Mouse (Mus musculus) stomach, postnatal 0 days (tissue): ENCODE measurements around the gene Mrgpra2b. TPM values are rescaled to one million over a fixed set of nuclear protein-coding genes. Genes with fewer than 3 reads are reported as not detected.
"Not testable (repeated sequence)": the region's sequence is repeated elsewhere in the genome, so short reads cannot be mapped to it uniquely, and the experiment has no call there.

Source experiments
- ATAC-seq: fragments of 200-750 bp; cut with Nextera tagmentation; 2 replicates; pipeline ENCODE4 v1.8.0; 2017; ENCODE audit not compliant: low FRiP score, low TSS enrichment
- DNase-seq: peaks from one replicate; pipeline ENCODE4 v3.0.0-alpha.2; 2016; ENCODE audit warnings: low spot score
- H3K27ac ChIP-seq: fragments of 300-500 bp; sonication (generic); replicated peaks from 2 replicates; pipeline ENCODE4 v1.5.1; 2014; ENCODE audit warnings: mild to moderate bottlenecking, control low read depth
- H3K27me3 ChIP-seq: fragments of 300-500 bp; sonication (generic); 2 replicates; pipeline ENCODE4 v1.6.1; 2014; ENCODE audit warnings: low read length; ENCODE audit not compliant: control insufficient read depth, insufficient read depth
- H3K36me3 ChIP-seq: fragments of 300-500 bp; sonication (generic); 2 replicates; pipeline ENCODE4 v1.6.1; 2014; ENCODE audit warnings: low read length, mixed read lengths; ENCODE audit not compliant: control insufficient read depth, insufficient read depth
- H3K4me1 ChIP-seq: fragments of 300-500 bp; sonication (generic); replicated peaks from 2 replicates; pipeline ENCODE4 v1.6.1; 2014; ENCODE audit warnings: antibody characterized with exemption; ENCODE audit not compliant: control insufficient read depth, insufficient read depth
- H3K4me2 ChIP-seq: fragments of 300-500 bp; sonication (generic); replicated peaks from 2 replicates; pipeline ENCODE4 v1.6.1; 2014; ENCODE audit warnings: low read depth, mild to moderate bottlenecking, control low read depth, moderate library complexity
- H3K4me3 ChIP-seq: fragments of 300-500 bp; sonication (generic); 2 replicates; pipeline ENCODE4 v1.5.1; 2014; ENCODE audit warnings: low read depth, low read length, control low read depth
- H3K9ac ChIP-seq: fragments of 300-500 bp; sonication (generic); 2 replicates; pipeline ENCODE4 v1.6.1; 2014; ENCODE audit warnings: mild to moderate bottlenecking, low read length, control low read depth, mixed read lengths
- H3K9me3 ChIP-seq: fragments of 300-500 bp; sonication (generic); 2 replicates; pipeline ENCODE4 v1.6.1; 2016; ENCODE audit warnings: low read length; ENCODE audit not compliant: control insufficient read depth
- CTCF ChIP-seq: IDR thresholded peaks from 2 replicates; pipeline ENCODE4 v1.5.1; 2016; ENCODE audit warnings: antibody characterized with exemption, low read depth, mild to moderate bottlenecking, moderate library complexity
- EP300 ChIP-seq: optimal IDR thresholded peaks from 2 replicates; pipeline ENCODE3; 2016; ENCODE audit warnings: antibody characterized with exemption
- WGBS: fragments of 180-500 bp; shearing (Covaris S2); extraction: QIAGEN DNeasy Blood & Tissue Kit; methylation state at CpG from one replicate; pipeline ENCODE4 v1.1.7; 2014; 5-methylcytosine and 5-hydroxymethylcytosine counted together
- polyA plus RNA-seq: library from polyadenylated mRNA; unstranded; fragments of >200 nt; fragmentation: Nextera tagmentation; extraction: Ambion mirVana; gene quantifications from 2 replicates; pipeline ENCODE4 v1.2.1, GENCODE M21; 2015

The Mrgpra2b gene
- not detected in 2 replicates for polyA plus RNA-seq

DNA sequence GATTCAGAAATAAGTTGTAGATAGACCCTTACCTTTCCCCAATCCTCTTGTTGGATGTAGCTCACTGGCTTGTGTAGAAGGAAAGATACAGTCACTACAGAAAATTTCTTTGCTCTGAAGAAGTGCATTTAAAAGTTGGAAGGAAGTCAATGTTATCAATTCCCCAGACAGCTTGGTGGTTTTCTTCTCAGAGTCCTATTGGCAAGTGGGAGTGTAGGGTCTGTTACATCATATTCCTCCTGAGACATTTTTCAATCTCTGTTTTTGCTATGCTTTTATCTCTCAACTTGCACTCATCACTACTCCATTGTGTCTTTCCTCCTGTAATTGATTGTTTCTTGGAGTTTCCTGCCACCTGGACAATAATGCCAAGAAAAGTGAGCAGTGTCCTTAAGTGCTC is at the start of gene Mrgpra2b:
Gene Mrgpra2b, minus strand, starts transcription at position 101 of the 400 bp plus-strand sequence.
- H3K9ac ChIP-seq, result no peak within 1 kb of the TSS
- no peak within 1 kb of the TSS for H3K4me3 ChIP-seq
- no peak within 1 kb of the TSS for H3K4me2 ChIP-seq
- no peak for DNase-seq
- no peaks in the 10 kb centered on the region for H3K27me3 ChIP-seq
- no peak for TF ChIP-seq CTCF
- no peak for TF ChIP-seq EP300
- ATAC-seq, result no peak
- no peak within 1 kb of the TSS for H3K27ac ChIP-seq
- no peaks in the 10 kb centered on the region for H3K9me3 ChIP-seq
- no peaks in the 10 kb centered on the region for H3K36me3 ChIP-seq
- H3K4me1 ChIP-seq, result no peaks in the 10 kb centered on the region

DNA sequence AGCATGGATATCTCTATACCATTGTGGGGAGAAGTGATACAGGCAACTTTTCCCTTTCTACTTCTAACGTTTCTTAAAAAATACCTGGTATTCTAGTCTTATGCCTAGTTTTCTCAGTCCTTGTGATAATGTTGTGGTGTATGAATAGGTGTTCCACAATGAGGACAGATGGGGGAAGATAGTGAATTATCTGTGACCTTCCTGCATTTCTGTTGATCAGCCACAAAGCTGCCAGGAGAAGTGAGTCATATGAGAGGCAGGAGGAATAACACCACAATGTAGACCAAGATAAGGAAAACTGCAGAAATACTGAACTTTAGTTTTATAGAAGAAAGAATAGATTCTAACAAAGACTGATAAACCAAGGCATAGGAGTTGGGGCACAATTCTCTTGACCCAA is 12.3 kb downstream of the Mrgpra2b start:
- Histone ChIP-seq H3K9ac (no peak overlapping the region), H3K27me3 (no peaks in the 10 kb centered on the region), H3K4me1 (no peaks in the 10 kb centered on the region), H3K36me3 (no peaks in the 10 kb centered on the region), H3K4me3 (no peak overlapping the region), H3K27ac (no peak overlapping the region), H3K9me3 (no peaks in the 10 kb centered on the region), H3K4me2 (no peak overlapping the region)
- DNase-seq (no peak), ATAC-seq (no peak)
- WGBS, result 55% methylated on average over 1 of the region's 1 CpGs
- no peak for TF ChIP-seq EP300
- no peak for TF ChIP-seq CTCF

DNA sequence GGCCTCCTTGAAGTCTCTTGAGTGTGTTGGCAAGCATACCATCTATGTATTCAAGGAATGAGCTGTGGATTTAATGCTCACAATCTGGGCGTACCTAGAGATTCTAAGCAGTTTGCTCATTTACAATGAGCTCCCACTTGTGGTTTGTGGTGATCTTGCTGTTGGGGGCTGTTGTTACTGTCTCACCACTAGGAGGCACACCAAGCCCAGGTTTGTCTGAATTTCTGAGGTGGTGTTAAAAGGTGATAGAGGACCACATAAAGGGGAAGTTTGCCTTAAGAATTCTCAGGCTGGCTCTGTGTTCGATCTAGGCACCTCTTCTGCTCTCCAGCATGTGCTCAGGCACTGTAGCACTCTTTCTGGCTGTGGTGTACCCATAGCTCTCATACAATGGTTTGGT is 13.6 kb downstream of the Mrgpra2b start:
- Histone ChIP-seq H3K9me3 (no peaks in the 10 kb centered on the region), H3K9ac (no peak overlapping the region), H3K27ac (no peak overlapping the region), H3K27me3 (no peaks in the 10 kb centered on the region), H3K36me3 (no peaks in the 10 kb centered on the region), H3K4me2 (no peak overlapping the region), H3K4me1 (no peaks in the 10 kb centered on the region), H3K4me3 (no peak overlapping the region)
- 74% methylated on average over 2 of the region's 2 CpGs for WGBS
- TF ChIP-seq EP300, result no peak
- TF ChIP-seq CTCF, result peak; percentile 34
- DNase-seq, result peak; percentile 13
- ATAC-seq, result no peak

DNA sequence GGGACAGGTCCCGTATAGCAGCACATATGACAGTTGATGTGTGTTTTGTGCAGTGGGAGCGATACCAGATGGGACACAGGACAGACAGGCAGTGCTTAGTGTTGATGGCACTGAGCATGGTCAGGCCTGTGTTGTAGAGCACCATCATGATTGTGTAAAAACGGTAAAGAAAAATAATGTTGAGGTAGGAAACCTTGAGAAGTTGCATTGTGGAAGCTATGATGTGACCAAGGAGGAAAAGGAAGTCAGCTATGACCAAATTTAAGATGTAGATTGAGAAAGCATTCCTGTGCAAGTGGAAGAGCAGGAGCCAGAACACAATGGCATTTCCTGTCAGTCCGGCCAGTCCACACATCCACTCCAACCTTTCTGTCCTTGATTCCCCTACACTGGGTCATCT is 25.7 kb downstream of the Mrgpra2b start:
- ATAC-seq (no peak), DNase-seq (no peak)
- Histone ChIP-seq H3K4me2 (no peak overlapping the region), H3K27me3 (no peaks in the 10 kb centered on the region), H3K9ac (no peak overlapping the region), H3K36me3 (no peaks in the 10 kb centered on the region), H3K4me3 (no peak overlapping the region), H3K9me3 (no peaks in the 10 kb centered on the region), H3K27ac (no peak overlapping the region), H3K4me1 (no peaks in the 10 kb centered on the region)
- WGBS, result 86% methylated on average over 4 of the region's 4 CpGs
- TF ChIP-seq CTCF, result no peak
- TF ChIP-seq EP300, result no peak

DNA sequence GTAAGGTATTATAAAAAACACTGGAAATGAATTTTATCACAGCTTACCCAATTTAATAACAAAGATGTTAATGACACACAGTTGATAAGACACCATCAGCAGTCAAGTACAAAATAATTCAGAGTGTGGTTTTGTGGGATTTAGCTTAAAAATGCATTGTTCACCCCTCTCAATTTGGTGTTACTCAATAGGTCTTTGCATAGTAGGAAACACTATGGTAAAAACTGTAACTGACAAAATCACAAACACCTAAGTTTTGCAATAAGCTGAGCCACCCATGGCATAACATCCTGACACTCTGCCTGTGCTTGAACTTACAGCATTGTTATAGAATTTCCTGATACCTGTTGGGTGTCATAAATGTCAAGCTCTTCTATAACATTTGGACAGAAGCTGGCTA is 37.4 kb downstream of the Mrgpra2b start:
- H3K36me3 ChIP-seq, ATAC-seq, H3K4me1 ChIP-seq, H3K4me2 ChIP-seq, H3K27me3 ChIP-seq, H3K9ac ChIP-seq, DNase-seq, H3K4me3 ChIP-seq, H3K27ac ChIP-seq, H3K9me3 ChIP-seq: not testable (repeated sequence)

DNA sequence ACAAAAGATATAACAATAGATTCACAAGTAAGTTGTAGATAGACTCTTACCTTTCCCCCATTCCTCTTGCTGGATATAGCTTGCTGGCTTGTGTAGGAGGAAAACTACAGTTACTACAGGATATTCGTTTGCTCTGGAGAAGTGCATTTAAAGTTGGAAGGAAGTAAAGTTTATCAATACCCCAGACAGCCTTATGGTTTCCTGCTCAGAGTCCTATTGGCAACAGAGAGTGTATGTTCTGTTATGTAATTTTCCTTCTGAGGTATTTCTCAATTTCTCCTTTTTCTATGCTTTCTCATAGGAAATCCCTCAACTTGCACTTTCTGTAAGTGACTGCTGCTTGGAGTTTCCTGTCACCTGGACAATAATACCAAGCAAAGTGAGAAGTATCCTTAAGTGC is 39.2 kb downstream of the Mrgpra2b start:
- H3K27me3 ChIP-seq, H3K9ac ChIP-seq, H3K4me3 ChIP-seq, H3K4me1 ChIP-seq, H3K27ac ChIP-seq, H3K36me3 ChIP-seq, DNase-seq, ATAC-seq, H3K4me2 ChIP-seq, H3K9me3 ChIP-seq: not testable (repeated sequence)
- no CpG with 5 or more reads among the region's 1 CpGs for WGBS

DNA sequence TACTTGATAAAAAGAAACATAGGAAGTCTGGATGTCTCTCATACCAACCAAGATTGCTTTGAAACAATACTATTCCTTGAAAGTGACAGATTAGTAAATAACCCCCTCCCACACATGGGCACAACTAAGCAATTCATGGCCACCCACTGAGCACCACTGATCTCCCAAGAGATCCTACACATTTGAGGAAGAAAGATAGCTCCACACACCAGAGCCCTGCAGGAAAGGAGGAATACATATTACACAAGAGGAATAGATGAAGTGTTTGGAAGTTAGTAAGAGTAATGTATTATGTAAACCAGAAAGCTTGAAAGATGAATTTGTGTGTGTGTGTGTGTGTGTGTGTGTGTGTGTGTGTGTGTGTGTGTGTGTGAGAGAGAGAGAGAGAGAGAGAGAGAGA is 45.5 kb downstream of the Mrgpra2b start:
- not testable (repeated sequence) for H3K4me2 ChIP-seq, H3K27ac ChIP-seq, H3K36me3 ChIP-seq, H3K4me3 ChIP-seq, H3K27me3 ChIP-seq, DNase-seq, ATAC-seq, H3K9ac ChIP-seq, H3K9me3 ChIP-seq, H3K4me1 ChIP-seq
